9 mouse cellular contexts compared by ENCODE assay signal in genomic region chr13:108300346-108300950, GRCm38 (mm10). TPM values are rescaled to one million over a fixed set of nuclear protein-coding genes. Genes with fewer than 3 reads are reported as not detected.
A peak's percentile ranks its signal among the peaks of the same experiment; 100 is the strongest.
DNase-seq lines count a peak whose midpoint lies in the region; ATAC-seq and TF ChIP-seq lines count a peak whose summit lies in the region.
"Had no signal": no experiment of that assay in that cellular context is flagged by ENCODE, and none has a peak within 500 bp of the region (broad histone marks: within the 10 kb centered on the region; RNA-seq: fewer than 3 reads in every experiment).

No protein-coding gene starts in this region.

- no peaks in the 10 kb centered on the region for H3K9me3 ChIP-seq in intestine, postnatal 0 days (ENCODE audit: control insufficient read depth)
- H3K9me3 ChIP-seq: neural tube, embryonic 12.5 days had no signal

- no peak for TF ChIP-seq POLR2A in bone marrow macrophage, adult 2 months (IDR thresholded peaks at IDR 0.05; ENCODE audit: borderline replicate concordance, low read depth, low read length)

- no peak for TF ChIP-seq CTCF in bone marrow macrophage, adult 2 months (IDR thresholded peaks at IDR 0.05; ENCODE audit: low read depth, low read length)
- TF ChIP-seq CTCF in intestine, postnatal 0 days (IDR thresholded peaks at IDR 0.05; ENCODE audit: low read depth): peak; percentile 65

- H3K9ac ChIP-seq in intestine, postnatal 0 days (ENCODE audit: low read depth, low read length): no peak overlapping the region
- H3K9ac ChIP-seq: neural tube, embryonic 12.5 days had no signal

- H3K4me3 ChIP-seq in bone marrow macrophage, adult 2 months (ENCODE audit: insufficient read depth, low read length): no peak overlapping the region
- H3K4me3 ChIP-seq in intestine, postnatal 0 days (ENCODE audit: low read depth, low read length): no peak overlapping the region
- H3K4me3 ChIP-seq: neural tube, embryonic 12.5 days had no signal

- WGBS in intestine, postnatal 0 days: 16% methylated on average over 5 of the region's 5 CpGs

- H3K36me3 ChIP-seq in intestine, postnatal 0 days (ENCODE audit: control insufficient read depth, insufficient read depth): no peaks in the 10 kb centered on the region
- H3K36me3 ChIP-seq: neural tube, embryonic 12.5 days had no signal

- peak overlapping the region; percentile 57 for H3K27ac ChIP-seq in bone marrow macrophage, adult 2 months (ENCODE audit: insufficient read depth, low read depth, low read length)
- H3K27ac ChIP-seq in intestine, postnatal 0 days (ENCODE audit: low read depth, low read length): no peak overlapping the region
- H3K27ac ChIP-seq: neural tube, embryonic 12.5 days had no signal

- peak; percentile 13 for DNase-seq in layer of hippocampus, adult 11-12 months (ENCODE audit: low spot score)
- no peak for DNase-seq in layer of hippocampus, postnatal 25 days (ENCODE audit: extremely low spot score in 1 of 2, low spot score in 1 of 2)
- no peak for DNase-seq in left cerebral cortex, adult 8-10 months (ENCODE audit: low spot score in 2 of 2)
- no peak for DNase-seq in adrenal gland, postnatal 25 days

- H3K4me1 ChIP-seq in bone marrow macrophage, adult 2 months (ENCODE audit: control insufficient read depth, insufficient read depth, low read length): peaks cover 29% of the 10 kb centered on the region
- no peaks in the 10 kb centered on the region for H3K4me1 ChIP-seq in intestine, postnatal 0 days (replicated peaks; ENCODE audit: control insufficient read depth, insufficient read depth, low read length)

- no peaks in the 10 kb centered on the region for H3K27me3 ChIP-seq in intestine, postnatal 0 days (replicated peaks; ENCODE audit: control insufficient read depth, insufficient read depth, low read length)
- H3K27me3 ChIP-seq: neural tube, embryonic 12.5 days had no signal

- H3K4me2 ChIP-seq in intestine, postnatal 0 days (replicated peaks; ENCODE audit: low read depth): no peak overlapping the region
- H3K4me2 ChIP-seq: neural tube, embryonic 12.5 days had no signal

- ATAC-seq in intestine, postnatal 0 days: peak; percentile 60; the same call in 1 of the 2 replicates
- 0 out of 2 replicates have a peak, but pooled peaks have one; percentile 40 for ATAC-seq in megakaryocyte-erythroid progenitor cell, adult 5-6 weeks (replicated peaks; ENCODE audit: low FRiP score, low TSS enrichment, poor library complexity, severe bottlenecking)
- no peak for ATAC-seq in erythroid progenitor cell, adult 5-6 weeks (replicated peaks; ENCODE audit: low FRiP score, poor library complexity, severe bottlenecking)

RNA-seq across cellular contexts. Expression of gene Depdc1b, which starts 15.7 kb away (rescaled TPM):
- 1 to 10 TPM; 1.1 TPM for total RNA-seq in layer of hippocampus, postnatal 25 days (2021)
- polyA plus RNA-seq in bone marrow macrophage, adult 2 months (2012; ENCODE audit: insufficient read depth, insufficient read length, missing spikeins): 4.8 and 5.9 TPM in 2 replicates
- polyA plus RNA-seq in intestine, postnatal 0 days (2015; fragmentation: Nextera tagmentation; extraction: Ambion mirVana): 1.3 and 1.6 TPM in 2 replicates
- 3.9 and 12.0 TPM in 2 replicates for total RNA-seq in megakaryocyte-erythroid progenitor cell, adult 5-6 weeks (2014; fragmentation: Nextera tagmentation)
- 9.8 and 11.2 TPM in 2 replicates for total RNA-seq in megakaryocyte-erythroid progenitor cell, adult 5-6 weeks (2017)
- total RNA-seq in left cerebral cortex, adult 8-10 months (2022): under 1 TPM; 0.17 to 0.46 (median 0.33) TPM
- 163 and 205 TPM in 2 replicates for total RNA-seq in erythroid progenitor cell, adult 5-6 weeks (2015; ENCODE audit: low replicate concordance)
- 175 and 226 TPM in 2 replicates for total RNA-seq in erythroid progenitor cell, adult 5-6 weeks (2017; ENCODE audit: low replicate concordance)
- total RNA-seq in adrenal gland, postnatal 25 days (2021): 1.2 and 2.2 TPM in 2 replicates

Comparison
In these comparisons a context has a peak if more than half of its experiments do, and no peak if none do; other contexts are left out.
1. RNA of gene Depdc1b, which starts 15.7 kb away (total RNA-seq): 163 to 226 TPM in erythroid progenitor cell, adult 5-6 weeks; 3.9 to 12.0 TPM in megakaryocyte-erythroid progenitor cell, adult 5-6 weeks, 1.2 to 2.2 TPM in adrenal gland, postnatal 25 days, 1.1 TPM in layer of hippocampus, postnatal 25 days and 0.17 to 0.46 TPM in left cerebral cortex, adult 8-10 months; every median in the first group is over 10 times any median in the second.